Mouse (Mus musculus) limb, embryonic 13.5 days (tissue): ENCODE results near the gene Psma5. TPM values are rescaled to one million over a fixed set of nuclear protein-coding genes. Genes with fewer than 3 reads are reported as not detected.

Experiments
- ATAC-seq: fragments of 200-750 bp; cut with Nextera tagmentation; 2 replicates; pipeline ENCODE4 v1.8.0; 2017; ENCODE audit warnings: low read depth, moderate number of reproducible peaks, moderate TSS enrichment; ENCODE audit not compliant: low FRiP score
- H3K27ac ChIP-seq: fragments of 300-500 bp; sonication (generic); 2 replicates; pipeline ENCODE4 v1.5.1; 2015; ENCODE audit warnings: inconsistent platforms, mild to moderate bottlenecking, moderate library complexity
- H3K27me3 ChIP-seq: fragments of 300-500 bp; sonication (generic); 2 replicates; pipeline ENCODE4 v1.6.1; 2015; ENCODE audit warnings: mild to moderate bottlenecking, inconsistent platforms
- H3K36me3 ChIP-seq: fragments of 300-500 bp; sonication (generic); 2 replicates; pipeline ENCODE4 v1.6.1; 2015; ENCODE audit warnings: inconsistent platforms, mild to moderate bottlenecking, moderate library complexity
- H3K4me1 ChIP-seq: fragments of 300-500 bp; sonication (generic); 2 replicates; pipeline ENCODE4 v1.6.1; 2015; ENCODE audit warnings: inconsistent platforms
- H3K4me2 ChIP-seq: fragments of 300-500 bp; sonication (generic); replicated peaks from 2 replicates; pipeline ENCODE4 v1.6.1; 2015; ENCODE audit warnings: inconsistent platforms, mild to moderate bottlenecking, moderate library complexity
- H3K4me3 ChIP-seq: fragments of 300-500 bp; sonication (generic); 2 replicates; pipeline ENCODE4 v1.5.1; 2015; ENCODE audit warnings: moderate library complexity, mild to moderate bottlenecking, inconsistent platforms
- H3K9ac ChIP-seq: fragments of 300-500 bp; sonication (generic); 2 replicates; pipeline ENCODE4 v1.6.1; 2015; ENCODE audit warnings: mild to moderate bottlenecking, inconsistent platforms
- H3K9me3 ChIP-seq: fragments of 300-500 bp; sonication (generic); 2 replicates; pipeline ENCODE4 v1.6.1; 2016; ENCODE audit warnings: inconsistent platforms
- WGBS: fragments of 180-500 bp; shearing (Covaris S2); methylation state at CpG from one replicate; pipeline ENCODE4 v1.1.7; 2015; 5-methylcytosine and 5-hydroxymethylcytosine counted together
- polyA plus RNA-seq: library from polyadenylated mRNA; unstranded; fragments of >200 nt; fragmentation: Nextera tagmentation; extraction: Ambion mirVana; gene quantifications from 2 replicates; pipeline ENCODE4 v1.2.1, GENCODE M21; 2015

Psma5 gene
- polyA plus RNA-seq, 1 experiment from 2014 or later: 318 TPM

GRCm38 (mm10) chr3:108283781-108284601 is 27.3 kb downstream of the Psma5 start, which contains the start of gene Sort1:
TSS of gene Sort1 (plus strand) at chr3:108284082.
- H3K4me1 ChIP-seq: peaks cover 37% of the 10 kb centered on the region
- peak within 1 kb of the TSS; percentile 94 for H3K4me2 ChIP-seq
- H3K27me3 ChIP-seq: no peaks in the 10 kb centered on the region
- H3K9ac ChIP-seq: peak within 1 kb of the TSS; percentile 81
- peak within 1 kb of the TSS; percentile 93 for H3K4me3 ChIP-seq
- under 1% methylated on average over 63 of the region's 109 CpGs for WGBS
- ATAC-seq: peak; percentile 98
- H3K9me3 ChIP-seq: no peaks in the 10 kb centered on the region
- peak within 1 kb of the TSS; percentile 84 for H3K27ac ChIP-seq
- peaks cover 6% of the 10 kb centered on the region for H3K36me3 ChIP-seq

- Histone ChIP-seq H3K36me3 (peaks cover 1% of the 10 kb centered on the region), H3K27me3 (no peaks in the 10 kb centered on the region), H3K9ac (peak overlapping the region; percentile 81; the same call in 1 of the 2 replicates), H3K4me3 (peak overlapping the region; percentile 93), H3K4me1 (peaks cover 46% of the 10 kb centered on the region), H3K27ac (no peak overlapping the region), H3K4me2 (peak overlapping the region; percentile 94), H3K9me3 (no peaks in the 10 kb centered on the region)
- ATAC-seq: no peak
- 52% methylated on average over 4 of the region's 4 CpGs for WGBS
Measured at GRCm38 (mm10) chr3:108285078-108285711, 28.5 kb downstream of the Psma5 start.

- H3K36me3 ChIP-seq: no peaks in the 10 kb centered on the region; the same call in 1 of the 2 replicates
- H3K27ac ChIP-seq: peak overlapping the region; percentile 80; the same call in 1 of the 2 replicates
- H3K4me2 ChIP-seq: peak overlapping the region; percentile 31
- WGBS: 66% methylated on average over 14 of the region's 14 CpGs
- H3K4me1 ChIP-seq: peaks cover 53% of the 10 kb centered on the region
- no peak overlapping the region for H3K9ac ChIP-seq
- no peaks in the 10 kb centered on the region for H3K27me3 ChIP-seq
- H3K9me3 ChIP-seq: no peaks in the 10 kb centered on the region; the same call in 1 of the 2 replicates
- ATAC-seq: no peak
- H3K4me3 ChIP-seq: no peak overlapping the region
Measured at GRCm38 (mm10) chr3:108286671-108287439, 30.1 kb downstream of the Psma5 start.

- H3K27me3 ChIP-seq: no peaks in the 10 kb centered on the region
- no peak for ATAC-seq
- H3K27ac ChIP-seq: peak overlapping the region; percentile 80
- no peaks in the 10 kb centered on the region; the same call in 1 of the 2 replicates for H3K9me3 ChIP-seq
- no peaks in the 10 kb centered on the region; the same call in 1 of the 2 replicates for H3K36me3 ChIP-seq
- WGBS: 20% methylated on average over 17 of the region's 17 CpGs
- H3K9ac ChIP-seq: peak overlapping the region; percentile 40; the same call in 1 of the 2 replicates
- peak overlapping the region; percentile 31 for H3K4me2 ChIP-seq
- peak overlapping the region; percentile 13 for H3K4me3 ChIP-seq
- peaks cover 48% of the 10 kb centered on the region for H3K4me1 ChIP-seq
Measured at GRCm38 (mm10) chr3:108287811-108288805, 31.4 kb downstream of the Psma5 start.

DNA sequence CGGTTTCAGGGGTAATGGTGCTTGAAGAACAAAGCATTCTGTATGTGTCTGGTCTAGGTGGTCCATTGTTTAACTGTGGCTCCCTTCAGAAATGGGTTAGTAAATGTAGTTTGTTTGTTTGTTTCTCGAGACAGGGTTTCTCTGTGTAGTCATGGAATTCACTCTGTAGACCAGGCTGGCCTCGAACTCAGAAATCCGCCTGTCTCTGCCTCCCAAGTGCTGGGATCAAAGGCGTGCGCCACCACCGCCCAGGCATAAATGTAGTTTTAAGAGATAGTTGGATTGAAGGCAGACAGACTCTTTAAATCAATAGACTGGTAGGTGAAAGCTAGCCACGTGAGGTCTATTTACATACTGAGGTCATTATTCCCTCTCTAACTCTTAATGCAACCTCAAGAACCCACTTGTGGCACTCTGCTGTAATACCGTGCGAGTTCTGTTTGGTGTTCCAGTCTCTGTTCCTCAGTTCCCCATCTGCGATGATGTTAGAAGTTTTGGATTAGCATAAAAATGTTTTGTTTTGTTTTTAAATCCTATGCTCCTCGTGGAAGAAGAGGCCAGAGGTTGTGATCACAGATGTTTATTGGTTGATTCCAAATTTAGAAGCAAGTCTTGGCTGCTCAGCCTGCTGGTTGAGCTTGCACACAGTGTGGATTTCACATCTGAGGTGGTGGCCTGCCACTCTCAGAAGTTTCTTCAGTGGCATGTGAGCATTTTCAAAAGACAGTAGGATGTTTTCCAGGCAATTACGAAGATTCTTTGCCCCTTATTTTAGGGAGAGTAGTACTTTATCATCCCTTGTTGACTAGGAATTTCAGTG is 32.8 kb downstream of the Psma5 start:
- H3K9me3 ChIP-seq: no peaks in the 10 kb centered on the region; the same call in 1 of the 2 replicates
- no peak overlapping the region for H3K9ac ChIP-seq
- no peak overlapping the region for H3K4me2 ChIP-seq
- no peaks in the 10 kb centered on the region; the same call in 1 of the 2 replicates for H3K36me3 ChIP-seq
- H3K27me3 ChIP-seq: no peaks in the 10 kb centered on the region
- no peak overlapping the region for H3K4me3 ChIP-seq
- 77% methylated on average over 13 of the region's 13 CpGs for WGBS
- no peak overlapping the region for H3K27ac ChIP-seq
- no peak for ATAC-seq
- H3K4me1 ChIP-seq: peaks cover 57% of the 10 kb centered on the region

GRCm38 (mm10) chr3:108291036-108291799 is 34.5 kb downstream of the Psma5 start:
- H3K9me3 ChIP-seq: no peaks in the 10 kb centered on the region; the same call in 1 of the 2 replicates
- H3K4me1 ChIP-seq: peaks cover 65% of the 10 kb centered on the region
- no peaks in the 10 kb centered on the region for H3K27me3 ChIP-seq
- ATAC-seq: no peak
- H3K36me3 ChIP-seq: no peaks in the 10 kb centered on the region; the same call in 1 of the 2 replicates
- no peak overlapping the region for H3K27ac ChIP-seq
- WGBS: 66% methylated on average over 17 of the region's 17 CpGs
- no peak overlapping the region for H3K4me2 ChIP-seq
- H3K9ac ChIP-seq: no peak overlapping the region
- no peak overlapping the region for H3K4me3 ChIP-seq

DNA sequence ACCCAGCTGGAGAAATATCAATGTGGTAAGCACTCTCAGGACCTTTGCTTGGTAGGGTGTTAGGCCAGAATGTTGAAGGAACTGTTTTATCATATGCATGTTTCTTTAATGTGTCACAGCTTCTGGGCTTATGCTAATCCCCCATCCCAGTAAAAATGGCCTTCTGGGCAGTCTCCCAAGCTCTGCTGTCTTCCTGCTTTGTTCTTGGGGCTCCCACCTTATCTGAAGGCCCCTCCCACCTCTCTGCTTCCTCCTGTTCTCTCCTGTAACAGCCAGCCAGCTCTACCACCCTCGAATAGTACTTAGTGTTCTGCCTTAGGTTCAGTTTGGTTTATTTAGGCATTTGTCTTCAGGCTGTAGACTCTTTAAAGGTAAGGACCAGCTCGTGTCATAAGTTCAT is 37.7 kb downstream of the Psma5 start:
- Histone ChIP-seq H3K9me3 (no peaks in the 10 kb centered on the region; the same call in 1 of the 2 replicates), H3K9ac (no peak overlapping the region), H3K27ac (peak overlapping the region; percentile 39; the same call in 1 of the 2 replicates), H3K27me3 (no peaks in the 10 kb centered on the region), H3K4me2 (peak overlapping the region; percentile 14), H3K4me1 (peaks cover 56% of the 10 kb centered on the region), H3K36me3 (peaks cover 2% of the 10 kb centered on the region; the same call in 1 of the 2 replicates), H3K4me3 (no peak overlapping the region)
- ATAC-seq: peak; percentile 55; the same call in 1 of the 2 replicates
- 25% methylated on average over 2 of the region's 2 CpGs for WGBS

- peak overlapping the region; percentile 40; the same call in 1 of the 2 replicates for H3K27ac ChIP-seq
- H3K27me3 ChIP-seq: no peaks in the 10 kb centered on the region
- peaks cover 51% of the 10 kb centered on the region for H3K4me1 ChIP-seq
- no peaks in the 10 kb centered on the region; the same call in 1 of the 2 replicates for H3K9me3 ChIP-seq
- no peak overlapping the region for H3K4me3 ChIP-seq
- WGBS: 40% methylated on average over 14 of the region's 14 CpGs
- H3K9ac ChIP-seq: 0 out of 2 replicates have a peak overlapping the region, but pooled peaks have one; percentile 5
- H3K36me3 ChIP-seq: peaks cover 2% of the 10 kb centered on the region; the same call in 1 of the 2 replicates
- ATAC-seq: no peak
- peak overlapping the region; percentile 52 for H3K4me2 ChIP-seq
Measured at GRCm38 (mm10) chr3:108295379-108296219, 38.9 kb downstream of the Psma5 start.
